In genomic region chr11:108117360-108118050, GRCm38 (mm10) we compare ENCODE assay signal across 19 mouse cellular contexts.
DNase-seq lines count a peak whose midpoint lies in the region; ATAC-seq lines count a peak whose summit lies in the region.
"Had no signal": no experiment of that assay in that cellular context is flagged by ENCODE, and none has a peak within 500 bp of the region (broad histone marks: within the 10 kb centered on the region; RNA-seq: fewer than 3 reads in every experiment).

No protein-coding gene starts in this region.

- peak; percentile 37 for DNase-seq in cerebellum, adult 11 months
- no peak for DNase-seq in cerebellum, postnatal 4 days (ENCODE audit: low spot score in 2 of 2)
- peak; percentile 58 for DNase-seq in brain, adult 2 months (ENCODE audit: low read depth, low spot score)
- peak; percentile 56 to 82 for DNase-seq in cerebellum, postnatal 14 days
- peak; percentile 75 for DNase-seq in lung, postnatal 10 days
- no peak for DNase-seq in urinary bladder, postnatal 14 days (ENCODE audit: low spot score)
- no peak for DNase-seq in forebrain, embryonic 14.5 days (ENCODE audit: low spot score)
- DNase-seq: adrenal gland, adult 8-10 months; gastrocnemius, postnatal 14 days; kidney, adult 18-20 months; liver, embryonic 13.5 days had no signal

- ATAC-seq in midbrain, embryonic 13.5 days = no peak
- ATAC-seq in forebrain, embryonic 14.5 days = no peak

- no peak overlapping the region for H3K4me2 ChIP-seq in midbrain, embryonic 13.5 days (replicated peaks)
- no peak overlapping the region for H3K4me2 ChIP-seq in forebrain, embryonic 14.5 days (ENCODE audit: low read length)
- H3K4me2 ChIP-seq: heart, embryonic 15.5 days; limb, embryonic 13.5 days; liver, embryonic 13.5 days; midbrain, embryonic 12.5 days; neural tube, embryonic 15.5 days had no signal

- 88% methylated on average over 10 of the region's 10 CpGs for WGBS in midbrain, embryonic 13.5 days
- 91% methylated on average over 10 of the region's 10 CpGs for WGBS in forebrain, embryonic 14.5 days

- no peak overlapping the region for H3K4me3 ChIP-seq in midbrain, embryonic 13.5 days (replicated peaks)
- H3K4me3 ChIP-seq in forebrain, embryonic 14.5 days (ENCODE audit: low read depth, low read length) = no peak overlapping the region
- H3K4me3 ChIP-seq: forebrain, embryonic 10.5 days; heart, embryonic 15.5 days; limb, embryonic 13.5 days; liver, embryonic 13.5 days; midbrain, embryonic 12.5 days; neural tube, embryonic 15.5 days had no signal

- no peaks in the 10 kb centered on the region for H3K36me3 ChIP-seq in midbrain, embryonic 13.5 days
- H3K36me3 ChIP-seq in forebrain, embryonic 14.5 days (ENCODE audit: control insufficient read depth, insufficient read depth, low read length) = no peaks in the 10 kb centered on the region
- H3K36me3 ChIP-seq: forebrain, embryonic 10.5 days; heart, embryonic 15.5 days; limb, embryonic 13.5 days; liver, embryonic 13.5 days; midbrain, embryonic 12.5 days; neural tube, embryonic 15.5 days had no signal

- H3K9me3 ChIP-seq in midbrain, embryonic 13.5 days = no peaks in the 10 kb centered on the region
- no peaks in the 10 kb centered on the region for H3K9me3 ChIP-seq in forebrain, embryonic 14.5 days (replicated peaks; ENCODE audit: control insufficient read depth, low read length)
- H3K9me3 ChIP-seq: forebrain, embryonic 10.5 days; heart, embryonic 15.5 days; limb, embryonic 13.5 days; liver, embryonic 13.5 days; midbrain, embryonic 12.5 days; neural tube, embryonic 15.5 days had no signal

- H3K4me1 ChIP-seq in midbrain, embryonic 13.5 days (replicated peaks) = no peaks in the 10 kb centered on the region
- no peaks in the 10 kb centered on the region for H3K4me1 ChIP-seq in forebrain, embryonic 14.5 days (ENCODE audit: control insufficient read depth, insufficient read depth, low read length)
- H3K4me1 ChIP-seq: forebrain, embryonic 10.5 days; liver, embryonic 13.5 days; midbrain, embryonic 12.5 days; neural tube, embryonic 15.5 days had no signal

- no peak overlapping the region for H3K9ac ChIP-seq in midbrain, embryonic 13.5 days (replicated peaks)
- no peak overlapping the region for H3K9ac ChIP-seq in forebrain, embryonic 14.5 days (ENCODE audit: low read length)
- H3K9ac ChIP-seq: heart, embryonic 15.5 days; limb, embryonic 13.5 days; liver, embryonic 13.5 days; midbrain, embryonic 12.5 days; neural tube, embryonic 15.5 days had no signal

- no peaks in the 10 kb centered on the region for H3K27me3 ChIP-seq in midbrain, embryonic 13.5 days
- no peaks in the 10 kb centered on the region for H3K27me3 ChIP-seq in forebrain, embryonic 14.5 days (replicated peaks; ENCODE audit: control insufficient read depth, insufficient read depth, low read length)
- H3K27me3 ChIP-seq: heart, embryonic 15.5 days; limb, embryonic 13.5 days; liver, embryonic 13.5 days; midbrain, embryonic 12.5 days; neural tube, embryonic 15.5 days had no signal

- no peak overlapping the region for H3K27ac ChIP-seq in midbrain, embryonic 13.5 days
- H3K27ac ChIP-seq in forebrain, embryonic 14.5 days (ENCODE audit: low read depth, low read length) = no peak overlapping the region
- H3K27ac ChIP-seq: forebrain, embryonic 10.5 days; kidney, postnatal 0 days; limb, embryonic 13.5 days; liver, embryonic 13.5 days; midbrain, embryonic 12.5 days; neural tube, embryonic 15.5 days; stomach, postnatal 0 days had no signal

Comparison
In these comparisons a context has a peak if more than half of its experiments do, and no peak if none do; other contexts are left out.
1. DNase-seq: peak in cerebellum, adult 11 months (single experiment), brain, adult 2 months (single experiment), cerebellum, postnatal 14 days (2 of 2) and lung, postnatal 10 days (single experiment); none in cerebellum, postnatal 4 days (0 of 2), urinary bladder, postnatal 14 days (single experiment) and forebrain, embryonic 14.5 days (single experiment).